ENCODE assay signal across 34 mouse cellular contexts in the genomic region with DNA sequence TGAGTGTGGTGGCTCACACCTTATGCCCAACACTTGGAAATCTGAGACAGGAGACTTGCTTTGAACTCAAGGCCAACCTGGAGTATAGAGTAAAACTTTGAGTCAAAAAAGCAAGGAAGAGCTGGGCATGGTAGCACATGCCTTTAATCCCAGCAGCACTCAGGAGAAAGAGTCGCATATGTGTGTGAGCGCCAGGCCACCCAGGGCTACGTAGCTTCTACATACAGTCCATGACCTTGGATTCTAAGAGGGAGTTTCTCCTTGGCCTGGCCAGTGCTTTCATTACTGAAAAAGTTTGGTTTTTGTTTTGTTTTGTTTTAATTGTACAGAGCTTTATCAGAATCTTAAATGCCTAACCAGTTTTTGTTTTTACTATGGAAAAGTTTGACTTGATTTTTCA. TPM values are rescaled to one million over a fixed set of nuclear protein-coding genes. Genes with fewer than 3 reads are reported as not detected.
DNase-seq lines count a peak whose midpoint lies in the region; ATAC-seq lines count a peak whose summit lies in the region.
"Had no signal": no experiment of that assay in that cellular context is flagged by ENCODE, and none has a peak within 500 bp of the region (broad histone marks: within the 10 kb centered on the region; RNA-seq: fewer than 3 reads in every experiment).

No protein-coding gene starts in this region.

- peaks cover 34% of the 10 kb centered on the region for H3K36me3 ChIP-seq in heart, embryonic 15.5 days

- no peak overlapping the region for H3K4me2 ChIP-seq in heart, embryonic 15.5 days
- H3K4me2 ChIP-seq: embryonic facial prominence, embryonic 13.5 days; forebrain, embryonic 12.5 days; heart, embryonic 11.5 days; hindbrain, embryonic 14.5 days had no signal

- no peak overlapping the region for H3K4me3 ChIP-seq in heart, embryonic 15.5 days
- H3K4me3 ChIP-seq: embryonic facial prominence, embryonic 10.5 days; embryonic facial prominence, embryonic 13.5 days; erythroblast, embryonic 14.5 days; forebrain, embryonic 12.5 days had no signal

- DNase-seq in adrenal gland, adult (ENCODE audit: inconsistent age in 2 of 2, low spot score in 1 of 2): peak; percentile 17 to 54
- DNase-seq in adrenal gland, adult 18-20 months (ENCODE audit: low spot score in 2 of 2): no peak
- DNase-seq in heart, postnatal 25 days (ENCODE audit: low spot score): no peak
- peak; percentile 27 for DNase-seq in ovary, adult 18-20 months (ENCODE audit: low spot score)
- no peak for DNase-seq in ovary, postnatal 36 days (ENCODE audit: low spot score)
- DNase-seq in thymus, postnatal 14 days: no peak
- DNase-seq: cerebellum, adult 11-12 months; cerebellum, adult 8-10 months; cerebellum, postnatal 10 days; cerebellum, postnatal 36 days; embryo, embryonic 11 days; gastrocnemius, postnatal 14 days; heart, adult 11 months; heart, postnatal 10 days; heart, postnatal 4 days had no signal

- H3K9me3 ChIP-seq in heart, embryonic 15.5 days (replicated peaks): no peaks in the 10 kb centered on the region
- H3K9me3 ChIP-seq: embryonic facial prominence, embryonic 10.5 days; embryonic facial prominence, embryonic 13.5 days; forebrain, embryonic 12.5 days had no signal

- no peak overlapping the region for H3K9ac ChIP-seq in heart, embryonic 15.5 days
- H3K9ac ChIP-seq: embryonic facial prominence, embryonic 13.5 days; forebrain, embryonic 12.5 days; hindbrain, embryonic 14.5 days had no signal

- H3K27ac ChIP-seq in heart, embryonic 15.5 days: 0 out of 2 replicates have a peak overlapping the region, but pooled peaks have one; percentile 27
- H3K27ac ChIP-seq: embryonic facial prominence, embryonic 10.5 days; embryonic facial prominence, embryonic 13.5 days; forebrain, embryonic 12.5 days; hindbrain, embryonic 14.5 days; hindbrain, postnatal 0 days had no signal

- 77% methylated on average over 3 of the region's 3 CpGs for WGBS in heart, embryonic 15.5 days

- no peaks in the 10 kb centered on the region for H3K27me3 ChIP-seq in heart, embryonic 15.5 days
- H3K27me3 ChIP-seq: embryonic facial prominence, embryonic 13.5 days; forebrain, embryonic 12.5 days had no signal

- no peak for ATAC-seq in heart, embryonic 15.5 days (replicated peaks; ENCODE audit: insufficient number of reproducible peaks, insufficient read depth, low FRiP score, low read depth)
- ATAC-seq: forebrain, embryonic 16.5 days; hindbrain, postnatal 0 days; inflammation-experienced regulatory T-cells, adult 6 months; intestine, embryonic 16.5 days had no signal

- intact Hi-C loops in heart, postnatal 25 days (cut with DNase I): no loop called here

- peaks cover 4% of the 10 kb centered on the region; the same call in 1 of the 2 replicates for H3K4me1 ChIP-seq in heart, embryonic 15.5 days (replicated peaks)
- H3K4me1 ChIP-seq: embryonic facial prominence, embryonic 10.5 days; embryonic facial prominence, embryonic 13.5 days; forebrain, embryonic 12.5 days had no signal

RNA-seq across cellular contexts. Expression of gene Mff, which starts 19.3 kb away (rescaled TPM):
- total RNA-seq in adrenal gland, adult 18-20 months (2021): 100 to 1,000 TPM; 110 to 116 TPM
- polyA plus RNA-seq in heart, embryonic 15.5 days (2015; fragmentation: Nextera tagmentation; extraction: Ambion mirVana): 205 and 234 TPM in 2 replicates
- 100 to 1,000 TPM; 178 to 193 TPM for total RNA-seq in heart, postnatal 25 days (2021)

RNA-seq across cellular contexts. Expression of gene Tm4sf20, which starts 24.3 kb away (rescaled TPM):
- not detected for total RNA-seq in adrenal gland, adult 18-20 months (2021)
- polyA plus RNA-seq in heart, embryonic 15.5 days (2015; fragmentation: Nextera tagmentation; extraction: Ambion mirVana): not detected in 2 replicates
- total RNA-seq in heart, postnatal 25 days (2021): not detected
- total RNA-seq: ES-E14; gastrocnemius, adult 18-20 months; gastrocnemius, postnatal 14 days; gastrocnemius, postnatal 4 days; heart, adult 8-10 months; heart, postnatal 10 days; heart, postnatal 4 days; hindbrain, postnatal 0 days had no signal
- polyA plus RNA-seq: brain, embryonic 14.5 days; cortical plate, adult 2 months; erythroblast, embryonic 14.5 days; forebrain, embryonic 16.5 days; heart, embryonic 14.5 days; hindbrain, embryonic 11.5 days; hindbrain, embryonic 14.5 days; hindbrain, postnatal 0 days had no signal

RNA-seq across cellular contexts. Expression of gene Gm47791, which starts 27.1 kb away (rescaled TPM):
- total RNA-seq in adrenal gland, adult 18-20 months (2021): not detected
- not detected in 2 replicates for polyA plus RNA-seq in heart, embryonic 15.5 days (2015; fragmentation: Nextera tagmentation; extraction: Ambion mirVana)
- total RNA-seq in heart, postnatal 25 days (2021): not detected
- total RNA-seq: ES-E14; gastrocnemius, adult 18-20 months; gastrocnemius, postnatal 14 days; gastrocnemius, postnatal 4 days; heart, adult 8-10 months; heart, postnatal 10 days; heart, postnatal 4 days; hindbrain, postnatal 0 days had no signal
- polyA plus RNA-seq: brain, embryonic 14.5 days; cortical plate, adult 2 months; embryonic facial prominence, embryonic 10.5 days; embryonic facial prominence, embryonic 13.5 days; erythroblast, embryonic 14.5 days; forebrain, embryonic 12.5 days; forebrain, embryonic 16.5 days; heart, embryonic 11.5 days; heart, embryonic 14.5 days; hindbrain, embryonic 11.5 days; hindbrain, embryonic 14.5 days; hindbrain, postnatal 0 days; inflammation-experienced regulatory T-cells, adult 6 months; intestine, embryonic 16.5 days had no signal

Comparison
In these comparisons a context has a peak if more than half of its experiments do, and no peak if none do; other contexts are left out.
1. DNase-seq: peak in adrenal gland, adult (2 of 2) and ovary, adult 18-20 months (single experiment); none in adrenal gland, adult 18-20 months (0 of 2), heart, postnatal 25 days (single experiment), ovary, postnatal 36 days (single experiment) and thymus, postnatal 14 days (single experiment).